Mouse (Mus musculus): Measurements from ENCODE around the gene Grem1. TPM values are rescaled to one million over a fixed set of nuclear protein-coding genes. Genes with fewer than 3 reads are reported as not detected.
A peak's percentile ranks its signal among the peaks of the same experiment; 100 is the strongest.

The Grem1 gene
- polyA plus RNA-seq, 1 experiment: 311 TPM

DNA sequence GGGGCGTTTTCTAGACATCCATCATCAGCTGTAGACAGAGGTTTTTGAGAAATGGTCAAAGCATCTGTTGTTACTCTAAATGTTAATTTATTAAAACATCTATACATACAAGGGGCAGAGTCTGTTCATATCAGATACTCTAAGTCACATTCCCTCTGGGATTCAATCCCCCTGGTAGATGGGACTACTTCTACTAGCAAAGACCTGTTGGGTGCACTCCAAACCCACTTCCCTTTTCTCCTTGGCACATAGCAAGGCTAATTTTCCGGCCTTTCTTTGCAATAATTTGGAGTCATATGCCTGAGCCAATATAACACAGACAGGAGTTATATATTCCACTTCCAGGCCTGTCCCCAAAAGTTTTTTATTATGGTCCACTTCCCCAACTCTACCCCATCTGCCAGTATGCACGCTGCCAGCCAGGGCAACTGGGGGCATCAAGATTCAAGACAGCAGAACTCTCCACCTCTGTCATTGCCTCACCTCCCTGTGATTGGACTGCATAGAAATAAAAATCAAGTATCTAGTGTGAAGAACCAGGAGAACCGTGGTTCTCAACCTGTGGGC is 30.5 kb upstream of the Grem1 start:
- H3K4me1 ChIP-seq (ENCODE audit: control insufficient read depth, insufficient read depth, low read length): no peaks in the 10 kb centered on the region; the same call in 1 of the 2 replicates
- no peak overlapping the region for H3K27ac ChIP-seq (ENCODE audit: insufficient read depth, low read length)
- H3K4me3 ChIP-seq (ENCODE audit: insufficient read depth, low read length): no peak overlapping the region
- no peak for TF ChIP-seq POLR2A (IDR thresholded peaks at IDR 0.05; ENCODE audit: low read depth, low read length)
- no peak for TF ChIP-seq CTCF (IDR thresholded peaks at IDR 0.05; ENCODE audit: borderline replicate concordance, insufficient read depth, low read length)

DNA sequence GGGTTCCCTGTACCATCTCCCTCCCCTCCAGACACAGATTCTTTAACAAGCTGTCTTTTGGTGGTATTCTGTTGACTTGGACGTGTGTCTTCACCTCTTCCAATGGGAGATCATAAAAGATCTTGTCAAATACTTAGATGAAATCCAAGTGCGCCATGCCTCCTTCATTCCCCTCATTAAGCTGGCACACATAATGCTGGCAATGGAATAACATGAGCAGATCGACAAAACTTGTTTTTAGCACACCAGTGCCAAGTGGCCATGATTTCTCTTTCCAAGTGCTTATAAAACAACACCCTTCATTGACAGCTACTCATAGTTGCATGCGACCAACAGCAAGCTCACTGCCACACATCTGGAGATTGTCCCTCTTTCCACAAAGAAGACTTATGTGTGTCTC is 29.4 kb upstream of the Grem1 start:
- no peak overlapping the region for H3K27ac ChIP-seq (ENCODE audit: insufficient read depth, low read length)
- H3K4me1 ChIP-seq (ENCODE audit: control insufficient read depth, insufficient read depth, low read length): no peaks in the 10 kb centered on the region; the same call in 1 of the 2 replicates
- H3K4me3 ChIP-seq (ENCODE audit: insufficient read depth, low read length): no peak overlapping the region
- no peak for TF ChIP-seq CTCF (IDR thresholded peaks at IDR 0.05; ENCODE audit: borderline replicate concordance, insufficient read depth, low read length)
- TF ChIP-seq POLR2A (IDR thresholded peaks at IDR 0.05; ENCODE audit: low read depth, low read length): no peak

DNA sequence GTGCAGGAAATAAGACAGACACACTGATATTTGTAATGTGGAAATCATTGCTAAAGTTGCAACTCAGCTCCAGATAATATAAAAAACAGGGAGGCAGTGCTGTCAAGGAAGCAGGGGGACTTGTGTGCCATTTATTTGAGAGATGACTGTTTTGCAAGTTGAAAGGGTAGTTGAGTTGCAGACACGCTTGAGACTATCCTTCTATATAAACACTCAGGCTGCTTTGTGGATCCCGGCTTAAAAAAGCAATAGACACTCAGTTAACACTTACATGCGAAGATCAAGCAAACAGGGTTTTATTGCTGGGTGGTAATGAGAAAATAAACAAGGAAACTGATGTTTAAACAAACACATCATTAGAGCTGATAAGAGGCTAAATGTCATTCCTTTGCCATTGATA is 26.4 kb upstream of the Grem1 start:
- Histone ChIP-seq H3K27ac (ENCODE audit: insufficient read depth, low read length) (no peak overlapping the region), H3K4me3 (ENCODE audit: insufficient read depth, low read length) (no peak overlapping the region), H3K4me1 (ENCODE audit: control insufficient read depth, insufficient read depth, low read length) (no peaks in the 10 kb centered on the region; the same call in 1 of the 2 replicates)
- TF ChIP-seq CTCF (IDR thresholded peaks at IDR 0.05; ENCODE audit: borderline replicate concordance, insufficient read depth, low read length) (no peak), POLR2A (IDR thresholded peaks at IDR 0.05; ENCODE audit: low read depth, low read length) (no peak)

- TF ChIP-seq CTCF (IDR thresholded peaks at IDR 0.05; ENCODE audit: borderline replicate concordance, insufficient read depth, low read length) (no peak), POLR2A (IDR thresholded peaks at IDR 0.05; ENCODE audit: low read depth, low read length) (no peak)
- Histone ChIP-seq H3K4me1 (ENCODE audit: control insufficient read depth, insufficient read depth, low read length) (no peaks in the 10 kb centered on the region), H3K4me3 (ENCODE audit: insufficient read depth, low read length) (no peak overlapping the region), H3K27ac (ENCODE audit: insufficient read depth, low read length) (no peak overlapping the region)
Observed at GRCm38 (mm10) chr2:113781521-113781920, 23.1 kb upstream of the Grem1 start.

GRCm38 (mm10) chr2:113781107-113781506 is 22.7 kb upstream of the Grem1 start:
- no peak overlapping the region for H3K27ac ChIP-seq (ENCODE audit: insufficient read depth, low read length)
- no peak overlapping the region for H3K4me3 ChIP-seq (ENCODE audit: insufficient read depth, low read length)
- no peaks in the 10 kb centered on the region for H3K4me1 ChIP-seq (ENCODE audit: control insufficient read depth, insufficient read depth, low read length)
- no peak for TF ChIP-seq CTCF (IDR thresholded peaks at IDR 0.05; ENCODE audit: borderline replicate concordance, insufficient read depth, low read length)
- no peak for TF ChIP-seq POLR2A (IDR thresholded peaks at IDR 0.05; ENCODE audit: low read depth, low read length)

DNA sequence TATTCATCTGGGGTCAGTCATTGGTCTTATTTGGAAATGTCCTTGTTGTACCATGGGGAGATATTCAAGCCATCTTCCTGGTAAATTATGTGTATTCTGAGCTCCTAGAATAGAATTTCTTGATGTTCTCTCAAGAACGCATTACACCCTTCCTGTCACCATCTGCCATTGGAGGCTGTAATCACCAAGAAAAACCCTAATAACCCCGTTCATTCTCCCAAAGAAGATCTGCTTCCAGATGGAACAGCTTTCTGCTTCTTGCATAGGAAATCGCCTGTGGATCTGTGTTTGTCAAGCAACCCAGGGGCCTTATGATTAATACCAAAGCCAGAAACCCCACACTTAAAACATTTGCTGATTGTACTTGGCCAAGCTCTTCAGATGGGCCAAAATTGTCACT is 20.9 kb upstream of the Grem1 start:
- H3K27ac ChIP-seq (ENCODE audit: insufficient read depth, low read length): no peak overlapping the region
- H3K4me3 ChIP-seq (ENCODE audit: insufficient read depth, low read length): no peak overlapping the region
- no peaks in the 10 kb centered on the region for H3K4me1 ChIP-seq (ENCODE audit: control insufficient read depth, insufficient read depth, low read length)
- TF ChIP-seq CTCF (IDR thresholded peaks at IDR 0.05; ENCODE audit: borderline replicate concordance, insufficient read depth, low read length) (no peak), POLR2A (IDR thresholded peaks at IDR 0.05; ENCODE audit: low read depth, low read length) (no peak)

DNA sequence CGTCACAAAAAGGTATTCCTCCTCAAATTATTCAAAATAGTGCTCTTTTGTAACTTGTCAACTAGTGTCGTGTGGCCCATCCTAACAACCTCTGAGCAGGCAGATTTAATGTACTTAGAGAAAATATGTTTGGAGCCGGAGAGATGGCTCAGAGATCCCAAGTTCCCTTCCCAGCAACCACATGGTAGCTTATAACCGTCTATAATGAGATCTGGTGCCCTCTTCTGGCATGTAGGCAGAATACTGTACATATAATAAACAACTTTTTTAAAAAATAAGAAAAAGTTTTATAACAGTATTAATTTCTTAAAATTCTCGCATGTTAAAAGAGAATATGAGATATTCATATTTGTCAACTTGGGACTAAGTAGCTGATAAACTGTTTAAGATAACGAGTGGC is 19.6 kb upstream of the Grem1 start:
- Histone ChIP-seq H3K4me1 (ENCODE audit: control insufficient read depth, insufficient read depth, low read length) (no peaks in the 10 kb centered on the region; the same call in 1 of the 2 replicates), H3K27ac (ENCODE audit: insufficient read depth, low read length) (no peak overlapping the region), H3K4me3 (ENCODE audit: insufficient read depth, low read length) (no peak overlapping the region)
- TF ChIP-seq POLR2A (IDR thresholded peaks at IDR 0.05; ENCODE audit: low read depth, low read length) (no peak), CTCF (IDR thresholded peaks at IDR 0.05; ENCODE audit: borderline replicate concordance, insufficient read depth, low read length) (no peak)

GRCm38 (mm10) chr2:113776297-113776696 is 17.9 kb upstream of the Grem1 start:
- TF ChIP-seq CTCF (IDR thresholded peaks at IDR 0.05; ENCODE audit: borderline replicate concordance, insufficient read depth, low read length) (no peak), POLR2A (IDR thresholded peaks at IDR 0.05; ENCODE audit: low read depth, low read length) (no peak)
- Histone ChIP-seq H3K27ac (ENCODE audit: insufficient read depth, low read length) (no peak overlapping the region), H3K4me3 (ENCODE audit: insufficient read depth, low read length) (no peak overlapping the region), H3K4me1 (ENCODE audit: control insufficient read depth, insufficient read depth, low read length) (no peaks in the 10 kb centered on the region; the same call in 1 of the 2 replicates)

- H3K4me3 ChIP-seq (ENCODE audit: insufficient read depth, low read length): no peak overlapping the region
- no peak for TF ChIP-seq POLR2A (IDR thresholded peaks at IDR 0.05; ENCODE audit: low read depth, low read length)
- no peaks in the 10 kb centered on the region; the same call in 1 of the 2 replicates for H3K4me1 ChIP-seq (ENCODE audit: control insufficient read depth, insufficient read depth, low read length)
- peak overlapping the region; percentile 31; the same call in 1 of the 2 replicates for H3K27ac ChIP-seq (ENCODE audit: insufficient read depth, low read length)
Observed at GRCm38 (mm10) chr2:113774150-113774805, 15.8 kb upstream of the Grem1 start.

- Histone ChIP-seq H3K4me1 (ENCODE audit: control insufficient read depth, insufficient read depth, low read length) (peaks cover 12% of the 10 kb centered on the region), H3K4me3 (ENCODE audit: insufficient read depth, low read length) (no peak overlapping the region), H3K27ac (ENCODE audit: insufficient read depth, low read length) (peak overlapping the region; percentile 93)
- TF ChIP-seq POLR2A (IDR thresholded peaks at IDR 0.05; ENCODE audit: low read depth, low read length): no peak
- TF ChIP-seq CTCF (IDR thresholded peaks at IDR 0.05; ENCODE audit: borderline replicate concordance, insufficient read depth, low read length): no peak
Observed at GRCm38 (mm10) chr2:113768541-113769303, 10.3 kb upstream of the Grem1 start.

Measured in embryonic fibroblast, embryonic 13.5 days (primary cell).